Mouse (Mus musculus): Measurements from ENCODE around the gene Adcy2. TPM values are rescaled to one million over a fixed set of nuclear protein-coding genes. Genes with fewer than 3 reads are reported as not detected.

Gene Adcy2
- polyA plus RNA-seq, 1 experiment from 2014 or later, result 0.35 TPM

DNA sequence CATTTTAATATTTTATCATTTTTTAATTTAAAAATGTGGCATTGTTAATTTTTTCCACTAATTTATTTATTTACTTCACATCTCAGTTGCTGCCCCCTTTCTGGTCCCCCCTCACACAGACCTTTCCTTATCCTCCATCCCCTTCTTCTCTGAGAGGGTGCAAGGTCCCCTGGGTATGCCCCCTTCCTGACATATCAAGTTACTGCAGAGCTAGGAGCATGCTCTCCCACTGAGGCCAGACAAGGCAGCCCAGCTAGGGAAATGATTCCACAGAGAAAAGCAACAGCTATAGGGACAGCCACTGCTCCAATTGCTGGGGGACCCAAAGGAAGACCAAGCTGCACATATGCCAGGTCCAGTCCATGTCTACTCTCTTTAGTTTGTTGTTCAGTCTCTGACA is 163.2 kb downstream of the Adcy2 start:
- Histone ChIP-seq H3K27ac (replicated peaks) (no peak overlapping the region), H3K9me3 (replicated peaks) (no peaks in the 10 kb centered on the region), H3K4me3 (no peak overlapping the region), H3K36me3 (no peaks in the 10 kb centered on the region), H3K4me1 (no peaks in the 10 kb centered on the region), H3K27me3 (ENCODE audit: low read depth, poor library complexity, severe bottlenecking) (no peaks in the 10 kb centered on the region)
- DNase-seq (ENCODE audit: low spot score), result no peak

DNA sequence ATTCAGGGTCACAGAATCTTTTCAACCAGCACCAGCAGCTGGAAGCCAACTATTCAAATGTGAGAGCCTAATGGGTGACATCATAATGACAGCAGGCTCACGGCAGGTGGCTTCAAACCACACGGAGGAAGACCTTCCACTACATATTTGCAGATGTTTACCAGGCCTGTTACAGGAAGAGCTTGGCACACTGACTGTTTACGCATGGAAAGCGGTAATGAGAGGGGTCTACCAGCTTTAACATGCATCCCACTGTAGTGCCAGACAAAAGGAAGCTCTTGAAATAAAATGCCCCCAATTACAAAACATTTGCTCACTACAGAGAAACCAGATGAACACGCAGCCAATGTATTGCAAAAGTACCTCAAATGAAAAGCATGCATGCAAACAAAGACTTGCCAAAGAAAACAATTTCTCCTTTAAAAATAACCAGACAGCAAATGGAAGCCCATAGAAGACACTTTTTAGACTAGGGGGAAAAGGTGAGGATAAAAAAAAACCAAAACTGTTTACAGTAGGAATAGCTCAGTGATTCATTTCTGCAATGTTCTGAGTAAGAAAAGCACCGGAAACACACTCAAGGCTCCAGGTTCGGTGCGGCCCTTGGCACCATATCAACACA is 163.8 kb downstream of the Adcy2 start:
- no peaks in the 10 kb centered on the region for H3K4me1 ChIP-seq
- H3K9me3 ChIP-seq (replicated peaks), result no peaks in the 10 kb centered on the region
- DNase-seq (ENCODE audit: low spot score), result no peak
- H3K27ac ChIP-seq (replicated peaks), result no peak overlapping the region
- H3K36me3 ChIP-seq, result no peaks in the 10 kb centered on the region
- WGBS, result 78% methylated on average over 8 of the region's 8 CpGs
- no peaks in the 10 kb centered on the region for H3K27me3 ChIP-seq (ENCODE audit: low read depth, poor library complexity, severe bottlenecking)
- H3K4me3 ChIP-seq, result no peak overlapping the region

DNA sequence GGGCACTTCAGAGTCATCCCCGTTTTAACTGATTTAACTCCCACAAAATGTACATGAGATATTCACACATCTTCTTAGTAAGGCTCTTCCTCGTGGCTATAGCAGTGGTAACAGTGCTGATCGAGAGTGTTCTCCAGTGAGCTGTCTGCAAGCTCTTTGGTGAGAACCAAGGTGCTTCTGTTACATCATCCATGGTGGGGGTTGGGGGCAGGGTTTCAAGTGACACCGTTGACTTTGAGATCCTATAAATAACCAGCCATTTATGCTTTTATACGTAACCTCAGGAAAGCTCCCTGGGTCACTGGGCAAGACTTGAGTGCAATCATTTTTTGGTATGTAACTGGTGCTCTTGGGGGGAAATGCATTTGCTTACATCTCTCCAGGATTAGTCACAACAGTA is 167.2 kb downstream of the Adcy2 start:
- WGBS, result 85% methylated on average over 5 of the region's 5 CpGs
- Histone ChIP-seq H3K4me1 (no peaks in the 10 kb centered on the region), H3K27me3 (ENCODE audit: low read depth, poor library complexity, severe bottlenecking) (no peaks in the 10 kb centered on the region), H3K36me3 (no peaks in the 10 kb centered on the region), H3K27ac (replicated peaks) (no peak overlapping the region), H3K4me3 (no peak overlapping the region), H3K9me3 (replicated peaks) (no peaks in the 10 kb centered on the region)
- no peak for DNase-seq (ENCODE audit: low spot score)

DNA sequence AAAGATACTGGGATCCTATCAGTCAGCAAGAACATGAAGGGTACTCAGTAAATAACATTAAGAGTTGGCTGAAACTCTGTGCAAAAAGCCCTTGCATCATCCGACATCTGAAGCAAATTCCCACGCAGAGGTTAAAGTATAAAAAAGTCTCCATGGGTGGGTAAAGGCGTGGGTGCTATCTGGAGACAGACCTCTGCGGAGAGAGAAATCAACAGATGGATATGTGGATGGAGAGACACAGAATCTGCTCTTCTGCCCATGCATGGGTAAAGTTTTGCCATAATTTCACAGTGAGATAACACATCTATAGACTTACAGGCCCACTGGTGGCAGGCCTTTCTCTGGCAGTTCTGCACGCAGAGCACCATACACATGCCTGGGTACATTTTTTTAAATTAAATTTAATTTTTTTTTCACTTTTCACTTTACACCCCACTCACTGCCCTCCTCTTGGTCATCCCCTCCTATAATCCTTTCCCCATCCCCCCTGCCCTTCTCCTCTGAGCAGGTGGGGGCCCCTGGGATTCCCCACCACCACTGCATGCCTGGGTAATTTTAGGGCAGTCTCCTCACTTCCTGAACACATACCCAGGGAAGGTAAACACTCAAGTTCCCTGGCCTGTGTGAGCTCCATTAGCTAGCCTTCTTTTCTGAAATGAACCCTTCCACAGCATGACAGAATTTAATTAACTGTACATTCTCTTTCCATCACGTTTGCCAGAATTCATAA is 169.1 kb downstream of the Adcy2 start:
- no peaks in the 10 kb centered on the region for H3K4me1 ChIP-seq
- H3K4me3 ChIP-seq, result no peak overlapping the region
- no peak for DNase-seq (ENCODE audit: low spot score)
- no peaks in the 10 kb centered on the region for H3K36me3 ChIP-seq
- no peaks in the 10 kb centered on the region for H3K27me3 ChIP-seq (ENCODE audit: low read depth, poor library complexity, severe bottlenecking)
- H3K27ac ChIP-seq (replicated peaks), result no peak overlapping the region
- 89% methylated on average over 6 of the region's 6 CpGs for WGBS
- no peaks in the 10 kb centered on the region for H3K9me3 ChIP-seq (replicated peaks)

DNA sequence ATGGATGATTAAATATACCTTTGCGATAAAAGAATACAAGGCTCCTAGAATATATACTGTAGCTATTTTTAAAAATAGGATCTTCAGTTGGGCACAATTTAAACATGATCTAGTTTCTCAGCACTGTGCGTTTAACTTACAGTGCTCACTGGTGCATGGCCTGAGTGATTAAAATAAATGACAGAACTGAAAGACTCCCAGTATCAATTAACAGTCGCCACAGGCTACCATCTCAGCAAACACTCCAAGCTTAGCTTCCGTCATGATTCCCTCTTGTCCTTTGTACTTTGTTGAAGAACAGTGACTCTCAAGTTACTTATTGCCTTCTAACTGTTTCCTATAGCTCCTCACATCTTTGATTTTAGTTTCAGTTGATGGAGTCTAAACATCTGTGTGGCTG is 170.9 kb downstream of the Adcy2 start:
- WGBS, result 84% methylated on average over 4 of the region's 4 CpGs
- no peaks in the 10 kb centered on the region for H3K9me3 ChIP-seq (replicated peaks)
- H3K36me3 ChIP-seq, result no peaks in the 10 kb centered on the region
- no peaks in the 10 kb centered on the region for H3K4me1 ChIP-seq
- no peak for DNase-seq (ENCODE audit: low spot score)
- no peak overlapping the region for H3K4me3 ChIP-seq
- no peak overlapping the region for H3K27ac ChIP-seq (replicated peaks)
- no peaks in the 10 kb centered on the region for H3K27me3 ChIP-seq (ENCODE audit: low read depth, poor library complexity, severe bottlenecking)

DNA sequence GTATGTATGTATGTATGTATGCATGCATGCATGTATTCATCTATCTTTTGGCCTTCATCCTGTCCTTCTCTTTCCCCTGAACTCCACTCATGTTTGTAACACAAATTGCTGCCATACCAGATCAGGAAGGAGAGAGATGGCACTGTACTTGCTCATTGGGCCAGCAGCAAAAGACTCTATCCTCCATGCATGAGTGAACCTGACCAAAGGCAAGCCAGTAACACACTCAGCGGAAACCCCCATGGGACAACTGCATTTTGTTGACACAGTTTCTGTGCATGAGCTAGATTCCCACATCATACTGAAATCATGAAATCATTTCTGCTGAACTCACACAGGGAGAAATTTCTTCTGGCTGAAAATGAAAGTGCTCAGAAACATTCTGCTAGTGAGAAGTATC is 172.9 kb downstream of the Adcy2 start:
- no peaks in the 10 kb centered on the region for H3K27me3 ChIP-seq (ENCODE audit: low read depth, poor library complexity, severe bottlenecking)
- no peaks in the 10 kb centered on the region for H3K36me3 ChIP-seq
- H3K4me3 ChIP-seq, result no peak overlapping the region
- WGBS, result 98% methylated on average over 1 of the region's 1 CpGs
- H3K9me3 ChIP-seq (replicated peaks), result no peaks in the 10 kb centered on the region
- no peak overlapping the region for H3K27ac ChIP-seq (replicated peaks)
- H3K4me1 ChIP-seq, result no peaks in the 10 kb centered on the region
- no peak for DNase-seq (ENCODE audit: low spot score)

DNA sequence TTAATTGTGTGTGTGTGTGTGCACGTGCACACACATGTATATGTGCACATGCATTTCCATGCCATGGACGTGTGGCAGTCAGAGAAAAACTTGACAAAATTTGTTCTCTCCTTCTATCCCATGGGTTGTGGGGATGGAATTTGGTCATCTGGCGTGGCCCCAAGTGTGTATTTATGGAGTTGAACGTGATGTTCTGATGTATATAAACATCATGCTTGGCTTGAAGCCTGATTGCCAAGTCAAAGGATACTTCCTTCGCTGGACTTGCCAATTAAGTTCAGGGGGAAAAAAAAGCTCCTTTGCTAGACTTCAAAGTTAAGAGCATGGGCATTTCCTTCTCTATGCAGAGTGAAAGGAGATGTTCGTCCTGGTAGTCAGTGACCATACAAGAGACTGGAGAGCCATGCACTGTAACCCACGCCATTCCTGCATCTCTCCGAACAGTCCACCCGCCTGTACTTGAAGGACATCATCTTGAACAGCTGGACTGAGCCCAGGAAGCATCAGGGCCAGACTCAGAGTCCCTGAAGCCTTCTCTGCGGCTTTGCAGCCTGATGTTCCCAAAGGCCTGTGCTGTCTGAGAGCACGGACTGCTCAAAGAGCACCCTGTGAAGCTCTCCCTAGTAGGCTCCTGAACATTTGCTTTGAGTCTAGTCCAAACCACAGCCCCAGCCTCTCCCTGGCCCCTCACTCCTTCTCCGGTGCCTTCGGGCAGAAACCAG is 178.3 kb downstream of the Adcy2 start:
- DNase-seq (ENCODE audit: low spot score), result no peak
- Histone ChIP-seq H3K27me3 (ENCODE audit: low read depth, poor library complexity, severe bottlenecking) (no peaks in the 10 kb centered on the region), H3K4me3 (no peak overlapping the region), H3K4me1 (no peaks in the 10 kb centered on the region), H3K36me3 (no peaks in the 10 kb centered on the region), H3K27ac (replicated peaks) (no peak overlapping the region), H3K9me3 (replicated peaks) (0 out of 2 replicates have a peak, but pooled peaks cover 5% of the 10 kb centered on the region)
- 89% methylated on average over 13 of the region's 13 CpGs for WGBS

DNA sequence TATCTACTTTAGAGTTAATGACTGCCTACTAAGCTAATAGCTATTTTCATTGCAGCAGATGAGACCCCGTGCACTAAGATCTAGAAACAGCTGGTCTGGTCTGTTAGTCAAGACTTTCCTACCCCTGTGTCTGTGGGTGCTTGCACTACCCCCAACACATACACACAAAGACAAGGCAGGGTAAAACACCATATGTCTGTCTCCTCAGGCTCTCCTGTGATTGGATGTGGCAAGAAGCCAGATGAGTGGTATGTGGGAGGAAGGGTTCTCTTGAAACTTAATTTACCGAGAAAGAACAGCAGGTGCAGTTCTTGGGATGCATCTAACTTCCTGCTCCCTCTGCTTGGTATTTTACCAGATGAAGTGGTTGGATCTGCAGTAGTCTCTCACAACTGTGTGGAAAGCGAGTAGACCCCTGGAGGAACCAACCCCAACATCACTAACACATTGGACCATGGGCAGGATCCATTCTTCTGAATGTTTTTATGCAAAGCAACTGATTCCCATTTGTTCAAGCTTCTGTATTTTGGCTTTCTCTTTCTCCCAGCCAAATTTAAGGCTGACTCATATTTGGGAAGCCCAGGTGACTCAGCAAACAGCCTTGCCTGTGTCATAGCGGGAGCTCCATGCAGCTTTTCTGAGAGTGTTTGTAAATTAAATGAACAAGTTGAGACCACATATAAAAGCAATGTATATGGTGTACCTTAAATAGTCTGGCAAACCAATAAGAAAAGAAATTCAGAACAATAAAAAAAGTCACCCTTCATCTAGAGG is 183.4 kb downstream of the Adcy2 start:
- Histone ChIP-seq H3K36me3 (no peaks in the 10 kb centered on the region), H3K27me3 (ENCODE audit: low read depth, poor library complexity, severe bottlenecking) (no peaks in the 10 kb centered on the region), H3K27ac (replicated peaks) (no peak overlapping the region), H3K9me3 (replicated peaks) (peaks cover 5% of the 10 kb centered on the region; the same call in 1 of the 2 replicates), H3K4me1 (no peaks in the 10 kb centered on the region), H3K4me3 (no peak overlapping the region)
- 91% methylated on average over 4 of the region's 4 CpGs for WGBS
- no peak for DNase-seq (ENCODE audit: low spot score)

DNA sequence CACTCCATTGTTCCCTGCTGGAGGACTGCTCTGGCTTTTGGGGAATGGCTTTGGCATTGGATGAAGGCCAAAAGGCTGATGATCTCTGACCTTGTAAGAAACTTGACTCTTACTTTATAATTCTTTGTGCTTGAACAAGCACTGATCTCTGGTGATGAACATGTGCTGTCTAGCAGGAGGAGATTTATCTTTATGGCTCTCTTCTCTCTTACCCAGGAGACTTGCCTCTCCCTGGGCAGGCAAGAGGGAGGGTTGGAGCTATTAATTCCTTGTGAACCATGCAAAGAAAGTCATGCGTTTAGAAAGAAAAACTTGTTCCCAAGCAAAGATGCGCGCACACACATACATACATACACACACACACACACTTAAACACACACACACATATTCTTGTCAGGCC is 188.2 kb downstream of the Adcy2 start:
- Histone ChIP-seq H3K36me3 (no peaks in the 10 kb centered on the region), H3K27me3 (ENCODE audit: low read depth, poor library complexity, severe bottlenecking) (no peaks in the 10 kb centered on the region), H3K9me3 (replicated peaks) (no peaks in the 10 kb centered on the region; the same call in 1 of the 2 replicates), H3K27ac (replicated peaks) (no peak overlapping the region), H3K4me3 (no peak overlapping the region), H3K4me1 (no peaks in the 10 kb centered on the region)
- no peak for DNase-seq (ENCODE audit: low spot score)
- 94% methylated on average over 3 of the region's 3 CpGs for WGBS

DNA sequence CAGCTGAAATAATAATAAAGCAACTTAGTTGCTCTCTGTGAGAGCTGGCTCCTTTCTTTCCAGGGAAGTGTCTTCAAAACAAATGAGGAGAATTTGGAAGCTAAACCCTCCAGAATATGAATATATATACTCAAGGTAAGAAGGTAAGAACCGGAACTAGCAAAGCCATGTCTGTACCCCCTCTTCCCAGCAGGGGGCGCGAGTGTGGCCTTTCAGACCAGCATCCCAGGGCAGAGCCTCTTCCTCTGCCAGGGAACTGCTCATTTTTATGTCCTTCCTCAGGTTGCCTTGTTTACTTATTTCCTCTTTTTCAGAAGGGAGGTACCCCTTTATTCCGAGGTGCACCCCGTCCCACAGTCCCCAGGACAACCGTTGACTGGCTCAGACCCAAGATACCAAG is 199.6 kb downstream of the Adcy2 start:
- no peaks in the 10 kb centered on the region for H3K4me1 ChIP-seq
- DNase-seq (ENCODE audit: low spot score), result no peak
- 62% methylated on average over 6 of the region's 6 CpGs for WGBS
- H3K27me3 ChIP-seq (ENCODE audit: low read depth, poor library complexity, severe bottlenecking), result no peaks in the 10 kb centered on the region
- no peaks in the 10 kb centered on the region for H3K9me3 ChIP-seq (replicated peaks)
- H3K36me3 ChIP-seq, result no peaks in the 10 kb centered on the region
- H3K4me3 ChIP-seq, result no peak overlapping the region
- no peak overlapping the region for H3K27ac ChIP-seq (replicated peaks)

DNA sequence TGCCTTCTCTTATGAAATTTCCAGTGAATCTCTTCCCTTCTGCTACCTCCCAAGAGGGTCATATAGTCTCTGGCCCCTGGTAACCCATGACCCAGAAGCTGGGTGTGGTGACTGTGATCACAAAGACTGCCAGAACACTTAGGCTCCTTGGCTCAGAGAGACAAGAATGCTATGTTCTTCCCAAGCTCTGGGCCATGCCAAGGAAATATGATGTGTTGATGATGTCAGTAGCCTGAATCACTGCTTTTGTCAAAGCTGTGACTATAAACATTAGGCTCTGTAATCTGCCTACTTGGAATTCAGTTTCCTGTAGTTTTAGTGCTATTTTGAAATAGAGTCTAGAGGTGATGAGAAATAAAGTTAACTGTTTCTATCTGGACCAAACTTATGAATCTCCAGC is 206.1 kb downstream of the Adcy2 start:
- no peaks in the 10 kb centered on the region for H3K9me3 ChIP-seq (replicated peaks)
- no peaks in the 10 kb centered on the region for H3K27me3 ChIP-seq (ENCODE audit: low read depth, poor library complexity, severe bottlenecking)
- no peaks in the 10 kb centered on the region for H3K4me1 ChIP-seq
- H3K36me3 ChIP-seq, result no peaks in the 10 kb centered on the region
- no peak overlapping the region for H3K27ac ChIP-seq (replicated peaks)
- H3K4me3 ChIP-seq, result no peak overlapping the region
- DNase-seq (ENCODE audit: low spot score), result no peak

DNA sequence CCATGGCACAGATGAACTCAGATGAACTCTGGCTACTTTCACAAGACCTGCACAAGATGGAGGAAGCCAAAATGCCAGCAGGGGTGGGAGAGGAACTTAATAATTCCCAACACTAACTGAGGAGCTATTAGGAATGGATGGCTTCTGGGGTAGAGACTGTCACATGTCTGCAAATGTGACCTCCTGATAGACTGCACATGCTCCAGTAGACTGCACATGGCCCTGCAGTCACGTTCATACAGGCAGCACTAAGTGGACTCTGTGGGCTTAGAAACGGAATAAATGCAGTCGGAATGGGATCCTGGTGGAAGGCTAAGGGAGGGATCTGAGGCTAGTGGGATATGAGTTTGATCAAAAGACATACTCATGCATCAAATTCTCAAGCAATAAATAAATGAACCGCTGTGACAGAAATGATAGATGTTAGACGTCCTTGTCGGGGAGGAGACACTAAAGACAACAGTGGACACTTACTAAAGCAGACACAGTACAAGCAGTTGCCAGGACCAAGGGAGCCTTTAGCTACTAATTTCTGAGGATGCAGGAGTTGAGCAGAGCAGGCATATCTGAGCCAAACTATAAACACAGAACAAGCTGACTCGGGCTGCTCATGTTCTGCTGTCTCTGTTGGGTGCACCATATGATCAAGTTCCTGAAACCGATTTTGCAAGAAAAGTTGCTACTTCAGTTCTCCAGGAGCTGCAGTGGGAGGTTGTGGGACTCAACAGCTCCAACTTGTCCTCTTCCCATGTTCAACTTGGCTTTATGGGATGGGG is 211.9 kb downstream of the Adcy2 start:
- WGBS, result 96% methylated on average over 8 of the region's 8 CpGs
- H3K27ac ChIP-seq (replicated peaks), result no peak overlapping the region
- no peaks in the 10 kb centered on the region for H3K27me3 ChIP-seq (ENCODE audit: low read depth, poor library complexity, severe bottlenecking)
- no peaks in the 10 kb centered on the region for H3K4me1 ChIP-seq
- H3K36me3 ChIP-seq, result no peaks in the 10 kb centered on the region
- no peaks in the 10 kb centered on the region for H3K9me3 ChIP-seq (replicated peaks)
- no peak overlapping the region for H3K4me3 ChIP-seq
- no peak for DNase-seq (ENCODE audit: low spot score)

Measured in midbrain, embryonic 10.5 days (tissue).